Mouse (Mus musculus) heart, postnatal 10 days (tissue): ENCODE data around the gene Kcnj16. TPM values are rescaled to one million over a fixed set of nuclear protein-coding genes. Genes with fewer than 3 reads are reported as not detected.

Experiments used
- DNase-seq, 2 experiments: peaks; one replicate each; pipeline ENCODE4 v3.0.0; 2021
- intact Hi-C: fragments of 180-260 bp; cut with DNase I; formaldehyde crosslinking; loops from one replicate; pipeline ENCODE4 v1.15.1; 2025
- total RNA-seq, 2 experiments: library from RNA; stranded (reverse); gene quantifications; 2 replicates each; pipeline ENCODE4 v1.2.3; 2021

Gene Kcnj16
- total RNA-seq, 2 experiments from 2014 or later: not detected

- intact Hi-C loops: no loop called here
Observed at GRCm38 (mm10) chr11:111054854-111055822, 87.3 kb downstream of the Kcnj16 start.

GRCm38 (mm10) chr11:111056030-111056429 lies 88.2 kb downstream of the Kcnj16 start:
- intact Hi-C loops: no loop called here
- DNase-seq: no peak

More at GRCm38 (mm10) chr11:111054854-111055822, 87.3 kb downstream of the Kcnj16 start:
- no peak for DNase-seq

GRCm38 (mm10) chr11:111057435-111057834 lies 89.6 kb downstream of the Kcnj16 start:
- intact Hi-C loops: no loop called here
- DNase-seq: no peak

GRCm38 (mm10) chr11:111059440-111059839 lies 91.6 kb downstream of the Kcnj16 start:
- intact Hi-C loops: no loop called here
- DNase-seq: no peak

- intact Hi-C loops: no loop called here
- no peak for DNase-seq
Observed at GRCm38 (mm10) chr11:111060216-111060615, 92.4 kb downstream of the Kcnj16 start.

- DNase-seq: peak; percentile 63 to 70
- intact Hi-C loops: loop anchor here (1.0 to 5.0 kb wide), 3 partner anchors 262 to 493 kb away; no protein-coding TSS in a partner anchor
Observed at GRCm38 (mm10) chr11:111064751-111065527, 97.1 kb downstream of the Kcnj16 start.

GRCm38 (mm10) chr11:111065635-111066298 lies 97.9 kb downstream of the Kcnj16 start, which contains the start of gene Kcnj2:
Gene Kcnj2 (plus strand): TSS chr11:111066164.
- intact Hi-C loops: loop anchor here (1.0 to 5.0 kb wide), 4 partner anchors 147 to 528 kb away; no protein-coding TSS in a partner anchor
- DNase-seq: peak; percentile 94 to 96

- DNase-seq: peak in 1 of 2 experiments; percentile 56
- intact Hi-C loops: loop anchor here (1.0 to 5.0 kb wide), 4 partner anchors 147 to 529 kb away; no protein-coding TSS in a partner anchor
Observed at GRCm38 (mm10) chr11:111066299-111066691, 98.5 kb downstream of the Kcnj16 start.

- peak; percentile 35 to 38 for DNase-seq
- intact Hi-C loops: loop anchor here (2.0 to 5.0 kb wide), 3 partner anchors 145 to 380 kb away; no protein-coding TSS in a partner anchor
Observed at GRCm38 (mm10) chr11:111067787-111068186, 100.0 kb downstream of the Kcnj16 start.

GRCm38 (mm10) chr11:111070460-111070859 lies 102.6 kb downstream of the Kcnj16 start:
- DNase-seq: peak; percentile 31 to 42
- intact Hi-C loops: no loop called here

GRCm38 (mm10) chr11:111074131-111074530 lies 106.3 kb downstream of the Kcnj16 start:
- DNase-seq: no peak
- intact Hi-C loops: no loop called here

Other genes with a start within 250 kb of the Kcnj16 start
- gene Kcnj2, start 98.1 kb downstream of the Kcnj16 start, total RNA-seq: 10 to 100 TPM; 30.8 to 38.9 TPM